Mouse (Mus musculus) kidney, embryonic 16.5 days (tissue): ENCODE results near the gene Otog. TPM values are rescaled to one million over a fixed set of nuclear protein-coding genes. Genes with fewer than 3 reads are reported as not detected.
A peak's percentile ranks its signal among the peaks of the same experiment; 100 is the strongest.

Experiments used
- ATAC-seq: fragments of 200-750 bp; cut with Nextera tagmentation; 2 replicates; pipeline ENCODE4 v1.8.0; 2017; ENCODE audit warnings: moderate TSS enrichment; ENCODE audit not compliant: low FRiP score, low TSS enrichment
- H3K27ac ChIP-seq: fragments of 300-500 bp; sonication (generic); 2 replicates; pipeline ENCODE4 v1.5.1; 2014; ENCODE audit warnings: low read length
- H3K27me3 ChIP-seq: fragments of 300-500 bp; sonication (generic); 2 replicates; pipeline ENCODE4 v1.6.1; 2014; ENCODE audit warnings: low read length, control low read depth, mixed read lengths; ENCODE audit not compliant: insufficient read depth
- H3K36me3 ChIP-seq: fragments of 300-500 bp; sonication (generic); 2 replicates; pipeline ENCODE4 v1.6.1; 2014; ENCODE audit warnings: low read length, control low read depth, mixed read lengths; ENCODE audit not compliant: insufficient read depth
- H3K4me1 ChIP-seq: fragments of 300-500 bp; sonication (generic); 2 replicates; pipeline ENCODE4 v1.6.1; 2014; ENCODE audit warnings: low read length, control low read depth, mixed read lengths; ENCODE audit not compliant: insufficient read depth
- H3K4me2 ChIP-seq: fragments of 300-500 bp; sonication (generic); replicated peaks from 2 replicates; pipeline ENCODE4 v1.6.1; 2014; ENCODE audit warnings: low read depth, low read length
- H3K4me3 ChIP-seq: fragments of 300-500 bp; sonication (generic); 2 replicates; pipeline ENCODE4 v1.5.1; 2014; ENCODE audit warnings: mild to moderate bottlenecking, low read length
- H3K9ac ChIP-seq: fragments of 300-500 bp; sonication (generic); replicated peaks from 2 replicates; pipeline ENCODE4 v1.6.1; 2014; ENCODE audit warnings: low read length
- H3K9me3 ChIP-seq: fragments of 300-500 bp; sonication (generic); 2 replicates; pipeline ENCODE4 v1.6.1; 2016; ENCODE audit warnings: low read length, control low read depth
- WGBS: fragments of 180-500 bp; shearing (Covaris S2); extraction: QIAGEN DNeasy Blood & Tissue Kit; methylation state at CpG from one replicate; pipeline ENCODE4 v1.1.7; 2014; 5-methylcytosine and 5-hydroxymethylcytosine counted together
- polyA plus RNA-seq: library from polyadenylated mRNA; unstranded; fragments of >200 nt; fragmentation: Nextera tagmentation; extraction: Ambion mirVana; gene quantifications from 2 replicates; pipeline ENCODE4 v1.2.1, GENCODE M21; 2015

Otog gene
- polyA plus RNA-seq, 1 experiment from 2014 or later, result 0.05 TPM

DNA sequence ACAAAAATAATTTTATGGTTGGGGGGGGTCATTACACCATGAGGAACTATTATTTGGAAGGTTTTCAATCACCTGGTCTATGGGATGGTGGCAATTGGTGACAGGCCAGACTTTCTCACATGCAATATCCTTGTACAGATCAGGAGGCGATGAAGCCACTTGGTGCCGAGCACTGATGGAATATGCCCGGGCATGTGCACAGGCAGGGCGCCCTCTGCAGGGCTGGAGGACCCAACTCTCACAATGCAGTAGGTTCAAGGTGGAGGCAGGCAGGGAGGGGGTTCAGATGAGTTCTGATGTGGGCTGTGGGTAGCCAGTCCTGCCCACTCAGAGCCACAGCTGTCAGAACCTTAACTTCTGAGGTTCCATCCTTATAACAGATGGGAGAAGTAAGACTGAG, 11.1 kb downstream of the Otog start:
- H3K9ac ChIP-seq, result no peak overlapping the region
- H3K27ac ChIP-seq, result no peak overlapping the region
- no peaks in the 10 kb centered on the region for H3K27me3 ChIP-seq
- 83% methylated on average over 4 of the region's 4 CpGs for WGBS
- ATAC-seq, result no peak
- no peaks in the 10 kb centered on the region for H3K36me3 ChIP-seq
- no peak overlapping the region for H3K4me3 ChIP-seq
- H3K9me3 ChIP-seq, result no peaks in the 10 kb centered on the region
- H3K4me1 ChIP-seq, result no peaks in the 10 kb centered on the region
- no peak overlapping the region for H3K4me2 ChIP-seq

DNA sequence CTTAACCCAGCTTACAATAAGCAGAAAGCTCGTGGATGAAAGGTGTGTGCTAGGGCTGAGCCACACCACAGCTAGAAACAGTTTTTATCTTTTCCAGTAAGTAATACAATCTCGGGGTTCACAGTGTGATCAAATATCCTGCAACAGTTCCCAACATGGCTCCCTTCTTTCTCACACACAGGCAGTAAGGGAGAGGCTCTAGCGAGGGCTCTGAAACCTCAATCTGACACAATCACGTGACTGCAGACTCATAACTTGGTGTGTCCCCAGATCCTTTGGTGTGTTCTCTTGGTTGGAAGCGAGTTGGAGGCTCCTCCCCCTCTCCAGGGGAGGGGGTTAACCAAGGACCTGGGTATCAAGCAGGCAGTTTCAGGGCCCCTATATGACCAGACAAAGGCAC, 35.4 kb downstream of the Otog start:
- H3K4me1 ChIP-seq, result no peaks in the 10 kb centered on the region
- H3K9me3 ChIP-seq, result no peaks in the 10 kb centered on the region
- no peak overlapping the region for H3K27ac ChIP-seq
- no peak overlapping the region for H3K9ac ChIP-seq
- no peaks in the 10 kb centered on the region for H3K27me3 ChIP-seq
- WGBS, result 55% methylated on average over 5 of the region's 5 CpGs
- no peaks in the 10 kb centered on the region for H3K36me3 ChIP-seq
- no peak for ATAC-seq
- no peak overlapping the region for H3K4me3 ChIP-seq
- no peak overlapping the region for H3K4me2 ChIP-seq

DNA sequence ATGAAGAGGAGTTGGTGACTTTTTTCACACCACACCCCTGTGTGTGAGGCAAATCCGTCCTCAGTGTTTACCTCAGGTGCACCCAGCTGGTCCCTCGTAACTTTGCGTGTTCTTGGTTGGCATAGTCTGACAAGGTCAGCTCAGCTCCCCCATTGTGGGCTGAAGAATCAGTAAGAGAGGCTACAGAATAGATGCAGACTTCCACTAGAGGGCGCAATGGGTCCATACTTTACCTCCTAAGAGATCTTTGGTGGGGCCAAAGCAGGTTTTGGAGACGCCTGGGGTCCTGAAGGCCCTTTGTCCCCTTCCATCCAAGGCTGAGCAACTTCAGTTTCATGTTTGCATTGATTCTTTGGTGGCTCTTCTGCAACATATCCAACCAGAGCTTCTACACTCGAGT, 39.2 kb downstream of the Otog start:
- H3K9me3 ChIP-seq, result no peaks in the 10 kb centered on the region
- no peak overlapping the region for H3K4me2 ChIP-seq
- no peaks in the 10 kb centered on the region for H3K36me3 ChIP-seq
- no peak overlapping the region for H3K4me3 ChIP-seq
- H3K27me3 ChIP-seq, result 0 out of 2 replicates have a peak, but pooled peaks cover 2% of the 10 kb centered on the region
- 12% methylated on average over 6 of the region's 6 CpGs for WGBS
- 0 out of 2 replicates have a peak, but pooled peaks have one; percentile 27 for ATAC-seq
- H3K27ac ChIP-seq, result no peak overlapping the region
- H3K9ac ChIP-seq, result no peak overlapping the region
- H3K4me1 ChIP-seq, result no peaks in the 10 kb centered on the region

DNA sequence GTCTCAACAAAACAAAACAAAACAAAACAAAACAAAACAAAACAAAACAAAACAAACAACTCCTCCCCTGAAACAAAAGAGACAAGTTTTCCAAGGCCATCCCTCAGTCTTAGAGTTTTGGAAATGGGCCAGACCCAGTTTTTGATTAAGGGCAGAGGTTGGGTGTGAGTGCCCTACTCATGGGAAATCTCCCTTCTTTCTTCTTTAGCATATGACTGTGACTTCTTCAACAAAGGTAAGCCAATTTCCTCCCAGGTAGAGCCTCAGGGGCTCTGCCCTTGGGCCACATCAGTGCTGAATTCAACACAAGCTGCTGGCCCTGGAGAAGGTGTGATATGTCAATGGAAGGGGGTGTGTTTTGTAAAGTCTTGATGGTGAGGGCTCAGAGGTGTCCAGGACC, 40.1 kb downstream of the Otog start:
- Histone ChIP-seq H3K4me3 (no peak overlapping the region), H3K9ac (no peak overlapping the region), H3K9me3 (no peaks in the 10 kb centered on the region), H3K4me2 (no peak overlapping the region), H3K27me3 (0 out of 2 replicates have a peak, but pooled peaks cover 2% of the 10 kb centered on the region), H3K36me3 (no peaks in the 10 kb centered on the region), H3K4me1 (no peaks in the 10 kb centered on the region), H3K27ac (no peak overlapping the region)
- no peak for ATAC-seq

DNA sequence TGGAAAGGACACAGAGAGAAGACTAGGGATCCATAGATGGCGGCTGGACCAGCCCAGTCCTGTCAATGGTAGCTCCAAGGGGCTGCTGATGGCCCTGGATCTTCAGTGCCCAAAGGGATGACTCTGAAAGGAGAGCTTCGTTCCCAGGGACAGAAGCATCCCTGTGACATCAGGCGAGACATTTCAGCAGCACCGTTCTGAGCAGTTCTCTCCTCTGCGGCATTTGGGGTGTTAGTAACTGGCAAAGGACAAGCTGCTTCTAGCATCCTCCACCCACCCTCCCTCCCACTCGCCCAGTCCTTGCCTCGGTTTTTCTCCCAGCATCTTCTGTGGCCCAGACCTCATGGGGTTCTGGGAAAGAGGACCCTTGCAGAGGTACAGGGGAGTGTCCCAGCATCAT, 41.5 kb downstream of the Otog start:
- Histone ChIP-seq H3K9ac (no peak overlapping the region), H3K4me1 (no peaks in the 10 kb centered on the region), H3K4me2 (no peak overlapping the region), H3K4me3 (no peak overlapping the region), H3K9me3 (no peaks in the 10 kb centered on the region), H3K27me3 (0 out of 2 replicates have a peak, but pooled peaks cover 2% of the 10 kb centered on the region), H3K27ac (no peak overlapping the region), H3K36me3 (no peaks in the 10 kb centered on the region)
- 71% methylated on average over 7 of the region's 7 CpGs for WGBS
- ATAC-seq, result no peak

DNA sequence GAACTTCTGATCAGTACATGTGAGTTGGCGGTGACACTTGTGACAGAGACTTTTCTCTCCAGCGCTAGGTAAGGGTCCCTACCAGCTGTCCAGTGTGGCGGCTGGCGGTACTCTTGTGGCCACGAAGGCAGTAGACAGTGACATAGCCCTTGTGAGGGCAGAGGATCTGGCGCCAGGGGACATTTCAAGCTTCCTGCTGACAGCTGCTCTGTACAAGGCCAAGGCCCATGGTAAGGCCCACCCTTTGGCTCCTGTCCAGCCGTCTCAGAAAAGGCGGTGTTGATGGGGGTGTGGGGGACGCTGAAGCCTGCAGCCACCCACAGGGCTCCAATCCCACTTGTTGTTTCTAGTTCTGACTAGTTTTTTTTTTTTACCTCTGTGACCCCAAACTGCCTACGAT, 42.9 kb downstream of the Otog start:
- no peaks in the 10 kb centered on the region for H3K36me3 ChIP-seq
- H3K27me3 ChIP-seq, result peaks cover 2% of the 10 kb centered on the region; the same call in 1 of the 2 replicates
- no peak overlapping the region for H3K4me2 ChIP-seq
- H3K4me3 ChIP-seq, result no peak overlapping the region
- H3K9ac ChIP-seq, result no peak overlapping the region
- H3K9me3 ChIP-seq, result no peaks in the 10 kb centered on the region
- no peak overlapping the region for H3K27ac ChIP-seq
- no peaks in the 10 kb centered on the region for H3K4me1 ChIP-seq
- 55% methylated on average over 10 of the region's 10 CpGs for WGBS
- no peak for ATAC-seq

DNA sequence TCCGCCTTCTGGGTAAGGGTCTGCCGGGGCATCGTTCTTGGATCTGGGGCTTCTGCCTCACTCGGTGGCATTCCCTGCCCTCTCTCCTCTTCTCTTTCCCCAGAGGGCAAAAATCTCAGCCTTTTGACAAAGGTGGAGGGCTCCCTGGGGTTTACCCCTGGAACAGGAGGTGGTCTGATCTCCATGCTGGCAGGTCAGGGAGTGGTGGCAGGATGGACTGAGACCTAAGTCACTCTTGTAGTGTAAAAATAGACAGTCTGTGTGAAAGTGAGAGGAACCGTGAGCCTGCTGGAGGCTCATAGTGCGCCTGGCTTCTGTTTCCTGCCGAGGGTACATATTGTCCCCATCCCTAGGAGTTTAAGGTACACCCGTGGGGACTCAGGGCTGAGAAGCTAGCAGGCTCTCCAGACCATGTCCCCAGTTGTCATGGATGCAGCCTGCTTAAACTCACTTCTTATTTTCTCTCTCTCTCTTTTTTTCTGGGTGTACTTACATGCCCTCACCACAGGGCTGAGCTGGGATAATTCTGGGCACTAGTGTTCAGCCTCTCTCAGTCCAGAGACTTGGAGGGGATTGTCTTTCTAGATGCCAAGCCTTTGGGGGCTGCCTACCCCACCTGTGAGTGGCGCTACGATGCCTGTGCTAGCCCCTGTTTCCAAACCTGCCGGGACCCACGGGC, 44.5 kb downstream of the Otog start:
- Histone ChIP-seq H3K27ac (no peak overlapping the region), H3K4me2 (no peak overlapping the region), H3K27me3 (peaks cover 2% of the 10 kb centered on the region; the same call in 1 of the 2 replicates), H3K9ac (no peak overlapping the region), H3K4me3 (no peak overlapping the region), H3K4me1 (no peaks in the 10 kb centered on the region), H3K36me3 (no peaks in the 10 kb centered on the region), H3K9me3 (no peaks in the 10 kb centered on the region)
- WGBS, result 90% methylated on average over 12 of the region's 12 CpGs
- no peak for ATAC-seq

DNA sequence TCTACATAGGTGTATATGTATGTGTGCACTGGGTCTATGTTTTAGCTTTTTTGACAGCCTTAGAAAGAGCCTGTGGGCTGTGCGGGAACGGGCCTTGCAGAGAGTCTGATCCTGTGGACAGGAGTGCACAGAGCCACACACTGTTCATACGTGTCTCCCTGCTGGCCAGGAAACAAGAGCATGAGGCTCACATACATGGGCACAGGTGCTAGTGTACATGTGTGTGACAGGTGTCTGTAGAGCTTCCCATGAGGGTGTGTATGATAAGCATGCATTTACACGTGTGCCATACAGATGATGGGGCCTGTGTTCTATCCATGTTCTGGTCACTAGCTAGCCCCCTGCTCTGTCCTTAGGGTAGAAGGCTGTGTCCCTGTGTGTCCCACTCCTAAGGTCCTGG, 45.6 kb downstream of the Otog start:
- no peaks in the 10 kb centered on the region for H3K36me3 ChIP-seq
- H3K27ac ChIP-seq, result no peak overlapping the region
- ATAC-seq, result no peak
- WGBS, result 85% methylated on average over 4 of the region's 4 CpGs
- H3K9ac ChIP-seq, result no peak overlapping the region
- peaks cover 2% of the 10 kb centered on the region; the same call in 1 of the 2 replicates for H3K27me3 ChIP-seq
- no peak overlapping the region for H3K4me3 ChIP-seq
- no peaks in the 10 kb centered on the region for H3K9me3 ChIP-seq
- H3K4me1 ChIP-seq, result no peaks in the 10 kb centered on the region
- H3K4me2 ChIP-seq, result no peak overlapping the region

DNA sequence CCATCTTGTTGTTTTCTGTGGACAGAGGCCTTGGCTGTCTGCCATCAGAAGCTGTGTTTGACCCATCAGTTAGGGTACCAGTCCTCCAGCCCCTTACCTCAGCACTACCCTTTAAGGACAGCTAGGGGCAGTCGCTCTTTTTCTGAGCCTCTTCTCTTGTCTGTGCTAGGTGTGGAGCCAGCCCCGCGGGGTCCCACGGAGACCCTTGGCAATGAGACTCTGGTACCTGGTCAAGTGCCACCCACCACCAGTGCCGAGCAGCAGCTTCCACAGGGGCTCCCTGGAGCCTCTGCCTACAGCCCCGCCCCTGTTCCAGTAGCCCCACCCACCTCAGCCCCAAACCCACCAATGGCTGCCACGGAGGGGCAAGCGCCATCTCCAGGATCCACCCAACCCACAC, 46.3 kb downstream of the Otog start:
- no peak overlapping the region for H3K4me3 ChIP-seq
- no peak for ATAC-seq
- H3K9me3 ChIP-seq, result no peaks in the 10 kb centered on the region
- no peak overlapping the region for H3K4me2 ChIP-seq
- H3K4me1 ChIP-seq, result no peaks in the 10 kb centered on the region
- H3K9ac ChIP-seq, result no peak overlapping the region
- H3K27ac ChIP-seq, result no peak overlapping the region
- H3K36me3 ChIP-seq, result no peaks in the 10 kb centered on the region
- peaks cover 2% of the 10 kb centered on the region; the same call in 1 of the 2 replicates for H3K27me3 ChIP-seq
- WGBS, result 22% methylated on average over 7 of the region's 8 CpGs

DNA sequence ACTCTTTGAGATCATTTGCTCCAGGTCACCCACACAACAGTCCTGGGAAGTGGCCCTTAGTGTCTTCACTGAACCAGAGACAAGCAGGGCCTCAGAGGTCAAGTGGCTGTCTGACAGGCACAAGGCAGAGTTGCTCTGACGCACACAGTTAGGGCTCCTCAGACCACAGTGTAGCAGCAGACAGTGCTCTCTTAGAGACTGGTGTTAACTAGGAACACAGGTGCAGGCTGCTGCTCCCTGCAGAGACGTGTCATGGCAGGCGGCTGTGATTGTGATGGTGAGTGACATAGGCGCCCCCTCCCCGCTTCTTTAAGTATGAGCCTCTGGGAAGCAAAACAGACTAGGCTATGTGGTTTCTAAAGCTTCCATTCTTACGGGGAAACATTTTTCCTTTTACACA, 55.5 kb downstream of the Otog start:
- H3K9ac ChIP-seq, result no peak overlapping the region
- H3K4me2 ChIP-seq, result no peak overlapping the region
- no peaks in the 10 kb centered on the region for H3K9me3 ChIP-seq
- no peak overlapping the region for H3K27ac ChIP-seq
- H3K4me3 ChIP-seq, result no peak overlapping the region
- H3K4me1 ChIP-seq, result no peaks in the 10 kb centered on the region
- no peaks in the 10 kb centered on the region; the same call in 1 of the 2 replicates for H3K27me3 ChIP-seq
- ATAC-seq, result no peak
- 34% methylated on average over 6 of the region's 6 CpGs for WGBS
- H3K36me3 ChIP-seq, result no peaks in the 10 kb centered on the region
